ENCODE assay signal across 10 mouse cellular contexts in the genomic region with DNA sequence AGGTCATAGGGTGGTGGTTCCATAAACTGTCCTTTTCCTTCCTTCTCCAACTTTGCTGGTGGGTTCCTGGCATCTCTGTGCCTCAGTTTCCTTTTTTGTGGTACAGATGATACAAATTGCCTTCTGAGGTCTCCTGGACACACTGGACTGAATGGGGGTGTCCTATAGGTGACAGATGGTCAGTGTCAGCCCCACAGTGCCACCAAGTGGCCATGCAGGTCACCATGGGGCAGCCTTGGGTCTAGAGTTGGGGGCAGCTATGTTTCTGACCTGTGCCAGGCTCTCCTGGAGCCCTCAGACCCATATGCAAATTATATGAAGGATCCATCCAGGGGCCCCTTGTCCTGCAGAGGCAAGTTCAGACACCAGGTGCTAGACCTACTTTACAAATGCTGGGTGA. TPM values are rescaled to one million over a fixed set of nuclear protein-coding genes. Genes with fewer than 3 reads are reported as not detected.
A peak's percentile ranks its signal among the peaks of the same experiment; 100 is the strongest.
DNase-seq lines count a peak whose midpoint lies in the region; ATAC-seq and TF ChIP-seq lines count a peak whose summit lies in the region.
"Had no signal": no experiment of that assay in that cellular context is flagged by ENCODE, and none has a peak within 500 bp of the region (broad histone marks: within the 10 kb centered on the region; RNA-seq: fewer than 3 reads in every experiment).

No protein-coding gene starts in this region.

- H3K9me3 ChIP-seq in forebrain, postnatal 0 days (ENCODE audit: low read length): no peaks in the 10 kb centered on the region
- no peaks in the 10 kb centered on the region for H3K9me3 ChIP-seq in forebrain, embryonic 14.5 days (replicated peaks; ENCODE audit: control insufficient read depth, low read length)
- no peaks in the 10 kb centered on the region for H3K9me3 ChIP-seq in lung, embryonic 16.5 days (ENCODE audit: control insufficient read depth, low read length)

- peak; percentile 55 for TF ChIP-seq CTCF in forebrain, postnatal 0 days (IDR thresholded peaks at IDR 0.05; ENCODE audit: low read depth)
- 0 out of 2 replicates have a peak, but pooled peaks have one; percentile 51 for TF ChIP-seq CTCF in thymus, adult 2 months (IDR thresholded peaks at IDR 0.05; ENCODE audit: borderline replicate concordance, control insufficient read depth, extremely low read depth, insufficient read depth, low read length, poor library complexity)

- H3K27ac ChIP-seq in forebrain, postnatal 0 days (ENCODE audit: low read depth, low read length): no peak overlapping the region
- no peak overlapping the region for H3K27ac ChIP-seq in forebrain, embryonic 14.5 days (ENCODE audit: low read depth, low read length)
- no peak overlapping the region for H3K27ac ChIP-seq in thymus, adult 2 months (ENCODE audit: control insufficient read depth, insufficient read depth, low read length)
- no peak overlapping the region for H3K27ac ChIP-seq in lung, embryonic 16.5 days (ENCODE audit: low read length)

- no peak overlapping the region for H3K4me3 ChIP-seq in forebrain, postnatal 0 days (ENCODE audit: low read depth, low read length)
- H3K4me3 ChIP-seq in forebrain, embryonic 14.5 days (ENCODE audit: low read depth, low read length): no peak overlapping the region
- H3K4me3 ChIP-seq in thymus, adult 2 months (ENCODE audit: control insufficient read depth, insufficient read depth, low read length): no peak overlapping the region
- H3K4me3 ChIP-seq in lung, embryonic 16.5 days (ENCODE audit: low read length): no peak overlapping the region

- no peak overlapping the region for H3K4me2 ChIP-seq in forebrain, postnatal 0 days (ENCODE audit: low read depth)
- H3K4me2 ChIP-seq in forebrain, embryonic 14.5 days (ENCODE audit: low read length): no peak overlapping the region
- H3K4me2 ChIP-seq in lung, embryonic 16.5 days (ENCODE audit: low read depth, low read length): no peak overlapping the region

- H3K36me3 ChIP-seq in forebrain, postnatal 0 days (ENCODE audit: insufficient read depth): no peaks in the 10 kb centered on the region
- no peaks in the 10 kb centered on the region for H3K36me3 ChIP-seq in forebrain, embryonic 14.5 days (ENCODE audit: control insufficient read depth, insufficient read depth, low read length)
- H3K36me3 ChIP-seq in thymus, adult 2 months (ENCODE audit: control insufficient read depth, insufficient read depth, low read length): no peaks in the 10 kb centered on the region
- no peaks in the 10 kb centered on the region for H3K36me3 ChIP-seq in lung, embryonic 16.5 days (ENCODE audit: control insufficient read depth, insufficient read depth, low read length)

- H3K27me3 ChIP-seq in forebrain, postnatal 0 days (ENCODE audit: insufficient read depth, low read length): no peaks in the 10 kb centered on the region
- no peaks in the 10 kb centered on the region for H3K27me3 ChIP-seq in forebrain, embryonic 14.5 days (replicated peaks; ENCODE audit: control insufficient read depth, insufficient read depth, low read length)
- H3K27me3 ChIP-seq in thymus, adult 2 months (ENCODE audit: control insufficient read depth, insufficient read depth, low read length): no peaks in the 10 kb centered on the region
- no peaks in the 10 kb centered on the region for H3K27me3 ChIP-seq in lung, embryonic 16.5 days (ENCODE audit: control insufficient read depth, insufficient read depth, low read depth, low read length)

- no peak overlapping the region for H3K9ac ChIP-seq in forebrain, postnatal 0 days
- H3K9ac ChIP-seq in forebrain, embryonic 14.5 days (ENCODE audit: low read length): no peak overlapping the region
- no peak overlapping the region for H3K9ac ChIP-seq in lung, embryonic 16.5 days (ENCODE audit: low read length)

- no peak for ATAC-seq in forebrain, postnatal 0 days
- ATAC-seq in forebrain, embryonic 14.5 days: no peak
- ATAC-seq in lung, embryonic 16.5 days (ENCODE audit: low read depth): 0 out of 2 replicates have a peak, but pooled peaks have one; percentile 34
- ATAC-seq in megakaryocyte-erythroid progenitor cell, adult 5-6 weeks (replicated peaks; ENCODE audit: low FRiP score, low TSS enrichment, poor library complexity, severe bottlenecking): no peak
- ATAC-seq: Patski had no signal

- no peak for DNase-seq in forebrain, postnatal 0 days
- DNase-seq in forebrain, embryonic 14.5 days (ENCODE audit: low spot score): no peak
- peak; percentile 51 for DNase-seq in thymus, adult 2 months
- no peak for DNase-seq in thymus, adult 18-20 months
- DNase-seq in heart, adult 9 months (ENCODE audit: low spot score in 2 of 2): peak; percentile 40 to 42
- DNase-seq in yolk sac, embryonic 10.5 days (ENCODE audit: low spot score): no peak

- TF ChIP-seq POLR2A in thymus, adult 2 months (IDR thresholded peaks at IDR 0.05; ENCODE audit: control insufficient read depth, extremely low read depth, insufficient read depth, low read length, poor library complexity): no peak

- peaks cover 24% of the 10 kb centered on the region for H3K4me1 ChIP-seq in forebrain, postnatal 0 days (ENCODE audit: insufficient read depth)
- H3K4me1 ChIP-seq in forebrain, embryonic 14.5 days (ENCODE audit: control insufficient read depth, insufficient read depth, low read length): peaks cover 35% of the 10 kb centered on the region
- H3K4me1 ChIP-seq in thymus, adult 2 months (replicated peaks; ENCODE audit: control insufficient read depth, insufficient read depth, low read length): peaks cover 19% of the 10 kb centered on the region
- H3K4me1 ChIP-seq in lung, embryonic 16.5 days (replicated peaks; ENCODE audit: control insufficient read depth, insufficient read depth, low read length): peaks cover 4% of the 10 kb centered on the region; the same call in 1 of the 2 replicates

RNA-seq across cellular contexts. Expression of gene Gm26897, which starts 50.8 kb away (rescaled TPM):
- not detected in 2 replicates for total RNA-seq in forebrain, postnatal 0 days (2014; rRNA removed)
- not detected in 2 replicates for polyA plus RNA-seq in forebrain, postnatal 0 days (2015; fragmentation: Nextera tagmentation; extraction: Ambion mirVana)
- polyA plus RNA-seq in forebrain, embryonic 14.5 days (2014; fragmentation: Nextera tagmentation; extraction: Ambion mirVana): not detected in 2 replicates
- not detected in 2 replicates for polyA plus RNA-seq in thymus, adult 2 months (2012; rRNA removed)
- not detected in 2 replicates for polyA plus RNA-seq in lung, embryonic 16.5 days (2015; fragmentation: Nextera tagmentation; extraction: Ambion mirVana)
- not detected in 2 replicates for total RNA-seq in megakaryocyte-erythroid progenitor cell, adult 5-6 weeks (2014; fragmentation: Nextera tagmentation)
- not detected in 2 replicates for total RNA-seq in megakaryocyte-erythroid progenitor cell, adult 5-6 weeks (2017)
- polyA plus RNA-seq: gonadal fat pad, adult 2 months; Patski had no signal

Comparison
In these comparisons a context has a peak if more than half of its experiments do, and no peak if none do; other contexts are left out.
1. DNase-seq: peak in thymus, adult 2 months (single experiment) and heart, adult 9 months (2 of 2); none in forebrain, postnatal 0 days (single experiment), forebrain, embryonic 14.5 days (single experiment), thymus, adult 18-20 months (0 of 2) and yolk sac, embryonic 10.5 days (single experiment).